Mouse (Mus musculus) gastrocnemius, postnatal 4 days (tissue): ENCODE measurements around the gene Evi2b. TPM values are rescaled to one million over a fixed set of nuclear protein-coding genes. Genes with fewer than 3 reads are reported as not detected.

Source experiments
- DNase-seq, 2 experiments: peaks; one replicate each; pipeline ENCODE4 v3.0.0; 2021 to 2022; ENCODE audit warnings: low spot score in 2 of 2, mixed read lengths in 2 of 2
- long read RNA-seq, 2 experiments: library from polyadenylated mRNA; stranded (forward); transcript quantifications; one replicate each; pipeline ENCODE4 v2.0.0; 2021
- total RNA-seq, 2 experiments: library from RNA; stranded (reverse); gene quantifications; 2 replicates each; pipeline ENCODE4 v1.2.3; 2021

The Evi2b gene
- 1 to 10 TPM; 1.6 to 1.7 TPM for total RNA-seq
- long read RNA-seq, experiment 1: 0 reads
- long read RNA-seq, experiment 2, partial matches to known transcripts: 0 of 1 reads
- long read RNA-seq, experiment 2, other reads (novel, unspliced or antisense): 0 of 1 reads

GRCm38 (mm10) chr11:79523560-79524309 lies at the start of gene Evi2b:
Gene Evi2b, minus strand, starts transcription at chr11:79523762.
- DNase-seq: no peak

DNA sequence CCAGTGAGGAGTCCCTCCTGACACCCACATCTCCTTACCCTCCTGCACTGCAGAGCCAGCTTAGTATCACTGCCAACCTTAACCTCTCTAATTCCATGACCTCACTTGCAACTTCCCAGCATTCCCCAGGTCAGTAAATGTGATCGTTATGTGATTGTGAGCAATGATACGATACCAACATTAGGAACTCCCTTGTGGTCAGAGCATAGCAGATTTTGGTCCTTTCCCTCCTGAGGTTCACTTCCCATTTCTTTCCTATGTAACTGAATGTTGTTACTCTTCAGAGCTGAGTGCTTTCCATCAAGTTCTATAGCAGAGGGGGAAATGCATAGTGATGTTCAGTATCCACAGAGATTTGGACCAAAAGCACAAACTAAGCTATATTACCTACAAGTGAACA lies 46.8 kb upstream of the Evi2b start:
- DNase-seq: no peak

GRCm38 (mm10) chr11:79568197-79568911 lies 44.8 kb upstream of the Evi2b start:
- no peak for DNase-seq

DNA sequence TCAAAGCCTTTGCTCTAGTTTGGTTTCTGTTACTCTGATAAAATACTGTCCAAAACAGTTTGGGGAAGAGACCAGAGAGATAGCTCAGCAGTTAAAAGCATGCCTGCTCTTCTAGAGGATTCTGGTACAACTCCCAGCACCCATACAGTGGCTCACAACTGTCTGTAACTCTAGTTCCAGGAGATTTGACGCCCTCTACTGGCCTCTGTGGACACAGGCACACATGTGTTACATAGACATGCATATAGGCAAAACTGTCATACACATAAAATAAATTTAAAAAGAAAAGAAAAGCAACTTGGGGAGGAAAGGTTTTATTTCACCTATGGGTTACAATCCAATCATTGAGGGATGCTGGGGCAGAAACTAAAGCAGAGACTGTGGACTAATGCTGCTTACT lies 43.4 kb upstream of the Evi2b start:
- no peak for DNase-seq

DNA sequence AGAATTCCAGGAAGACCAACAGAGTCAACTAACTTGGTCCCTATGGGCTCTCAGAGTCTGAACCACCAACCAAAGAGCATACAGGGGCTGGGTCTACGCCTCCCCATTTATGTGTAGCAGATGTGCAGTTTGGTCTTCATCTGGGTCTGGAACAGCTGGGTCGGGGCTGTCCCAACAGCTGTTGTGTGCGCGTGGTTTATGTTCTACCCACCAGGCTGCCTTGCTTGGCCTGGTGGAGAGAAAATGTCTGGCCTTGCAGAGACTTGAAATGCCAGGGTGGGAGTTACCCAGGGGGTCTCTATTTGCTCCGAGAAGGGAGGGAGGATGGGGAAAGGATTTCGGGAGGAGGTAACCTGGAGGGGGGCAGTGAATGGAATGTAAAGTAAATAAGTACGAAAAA lies 39.9 kb upstream of the Evi2b start:
- DNase-seq: no peak

- DNase-seq: no peak
Measured at GRCm38 (mm10) chr11:79560536-79560935, 37.0 kb upstream of the Evi2b start.

DNA sequence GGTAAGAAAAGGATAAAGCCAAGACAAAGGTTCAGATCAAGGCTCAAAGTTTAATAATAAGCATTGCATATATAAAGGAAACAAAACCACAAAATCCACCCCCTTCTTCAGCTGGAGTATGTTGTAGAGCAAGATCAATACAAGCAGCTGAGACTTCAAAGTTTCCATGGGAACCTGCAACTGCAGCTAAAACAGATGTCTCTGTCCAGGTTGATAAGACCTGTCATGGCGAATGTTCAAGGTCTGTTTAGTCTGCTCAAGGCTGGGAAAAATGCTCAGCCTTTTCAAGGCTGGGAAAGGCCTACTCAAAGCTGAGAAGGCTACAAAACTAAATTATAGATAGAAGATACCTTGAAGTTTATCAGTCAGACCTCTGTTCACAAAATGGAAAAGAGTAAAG lies 29.1 kb upstream of the Evi2b start:
- DNase-seq: no peak

- DNase-seq: no peak
Measured at GRCm38 (mm10) chr11:79536293-79536692, 12.7 kb upstream of the Evi2b start.

DNA sequence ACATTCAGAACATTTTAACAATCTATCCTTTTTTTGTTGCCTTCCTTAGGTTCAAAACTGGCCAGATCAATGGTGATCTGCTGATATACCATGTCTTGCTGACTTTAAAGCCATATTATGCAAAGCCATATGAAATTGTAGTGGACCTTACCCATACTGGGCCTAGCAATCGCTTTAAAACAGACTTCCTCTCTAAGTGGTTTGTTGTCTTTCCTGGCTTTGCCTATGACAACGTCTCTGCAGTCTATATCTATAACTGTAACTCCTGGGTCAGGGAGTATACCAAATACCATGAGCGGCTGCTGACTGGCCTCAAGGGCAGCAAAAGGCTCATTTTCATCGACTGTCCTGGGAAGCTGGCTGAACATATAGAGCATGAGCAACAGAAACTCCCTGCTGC lies 12.0 kb upstream of the Evi2b start:
- DNase-seq: no peak

- peak; percentile 31 to 69 for DNase-seq
Measured at GRCm38 (mm10) chr11:79533950-79534690, 10.6 kb upstream of the Evi2b start.

- no peak for DNase-seq
Measured at GRCm38 (mm10) chr11:79533311-79533710, 9.7 kb upstream of the Evi2b start.

DNA sequence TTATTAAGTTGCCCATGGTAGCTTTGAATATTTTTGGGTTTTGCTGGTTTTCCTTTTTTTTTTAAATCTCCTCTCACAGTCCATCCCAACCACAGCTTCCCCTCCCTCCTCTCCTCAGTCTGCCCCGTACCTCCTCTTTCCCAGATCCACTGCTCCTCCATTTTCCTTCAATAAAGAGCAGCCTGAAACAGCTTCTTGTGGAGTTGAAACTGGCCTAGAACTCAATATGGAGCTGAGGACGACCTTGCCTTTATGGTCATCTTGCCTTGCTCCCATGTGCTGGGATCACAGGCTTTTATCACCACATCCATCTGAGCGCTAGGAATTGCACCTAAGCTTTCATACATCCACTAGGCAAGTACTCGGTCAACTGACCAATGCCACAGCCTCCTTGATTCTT lies 7.9 kb upstream of the Evi2b start:
- DNase-seq: no peak

DNA sequence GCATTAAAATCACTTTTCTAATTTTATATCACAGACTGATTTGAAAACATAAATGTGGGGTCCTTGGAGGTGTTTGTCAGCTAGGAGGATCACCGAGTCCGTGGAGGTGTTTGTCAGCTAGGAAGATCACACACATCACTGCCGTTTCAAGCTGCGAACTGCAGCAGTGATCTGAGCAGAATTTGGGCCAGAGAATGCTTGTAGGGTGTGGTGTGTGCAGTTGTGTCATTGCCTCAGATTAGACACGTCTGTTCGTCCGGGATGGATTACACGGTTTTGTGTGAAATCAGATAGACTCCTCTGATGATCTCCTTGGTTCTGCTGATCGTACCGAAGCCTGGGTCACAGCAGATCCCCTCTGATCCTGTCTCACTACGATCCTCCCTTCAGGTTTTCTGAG lies 7.2 kb upstream of the Evi2b start:
- no peak for DNase-seq

DNA sequence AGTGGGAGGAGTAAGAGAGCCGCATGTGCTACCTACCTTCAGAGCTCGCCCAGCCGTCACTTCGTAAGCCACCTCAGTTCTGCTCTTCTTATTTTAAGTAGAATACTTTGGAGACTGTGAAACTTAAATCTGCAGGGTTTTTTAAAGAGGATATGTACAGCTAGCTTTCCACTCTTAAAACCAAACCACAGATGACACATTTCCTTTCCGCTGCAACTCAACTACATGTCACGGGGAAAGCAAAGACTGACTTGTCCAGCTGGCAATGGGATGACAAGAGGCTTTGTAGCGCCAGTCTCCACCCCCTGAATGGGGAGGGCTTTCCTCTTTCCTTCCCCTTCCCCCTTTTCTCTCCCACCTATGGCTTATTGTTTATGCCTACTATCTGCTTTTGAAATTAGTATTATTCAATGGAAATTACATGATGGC lies 6.8 kb upstream of the Evi2b start, which contains the start of the genes Evi2 and Evi2a:
TSS of gene Evi2 (minus strand) at position 257 of the 429 bp plus-strand sequence.
TSS of gene Evi2a (minus strand) at position 277 of the 429 bp plus-strand sequence.
- DNase-seq: no peak

DNA sequence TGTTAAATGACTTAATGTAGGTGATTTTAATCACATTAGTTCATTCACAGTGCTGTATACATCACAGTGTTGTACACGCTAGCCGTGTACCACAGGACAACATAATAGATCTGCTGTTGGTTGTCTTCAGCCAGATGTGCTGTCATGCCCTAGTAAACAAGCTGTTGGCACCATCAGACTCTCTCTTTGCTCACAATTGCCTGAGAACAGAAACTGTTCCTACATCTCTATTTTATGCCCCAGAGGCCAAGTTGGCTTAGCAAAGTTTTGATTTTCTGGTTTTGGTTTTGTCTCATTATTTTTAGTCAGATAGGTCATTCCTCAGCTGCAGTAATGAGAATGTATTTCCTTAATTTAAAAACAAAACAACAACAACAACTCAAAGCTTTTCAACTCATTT lies 6.2 kb upstream of the Evi2b start:
- no peak for DNase-seq

DNA sequence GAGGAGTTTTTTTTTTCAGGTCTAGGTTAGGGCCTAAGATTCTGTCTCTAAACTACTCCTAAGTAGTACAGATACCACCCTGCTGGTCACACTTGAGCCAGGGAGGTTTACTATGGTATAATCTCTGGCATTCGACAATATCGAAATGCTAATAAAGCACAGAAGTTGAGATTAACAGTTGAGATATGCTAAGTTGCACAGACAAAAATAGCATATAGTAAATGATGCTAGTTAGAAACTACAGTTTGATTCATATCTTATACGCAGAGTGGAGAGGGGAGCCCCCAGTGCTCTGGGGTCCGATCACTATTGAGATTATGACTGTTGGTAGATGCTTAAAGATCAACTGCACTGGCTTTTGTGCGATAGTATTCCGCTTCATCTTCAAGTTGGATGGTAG lies 5.7 kb upstream of the Evi2b start:
- no peak for DNase-seq

DNA sequence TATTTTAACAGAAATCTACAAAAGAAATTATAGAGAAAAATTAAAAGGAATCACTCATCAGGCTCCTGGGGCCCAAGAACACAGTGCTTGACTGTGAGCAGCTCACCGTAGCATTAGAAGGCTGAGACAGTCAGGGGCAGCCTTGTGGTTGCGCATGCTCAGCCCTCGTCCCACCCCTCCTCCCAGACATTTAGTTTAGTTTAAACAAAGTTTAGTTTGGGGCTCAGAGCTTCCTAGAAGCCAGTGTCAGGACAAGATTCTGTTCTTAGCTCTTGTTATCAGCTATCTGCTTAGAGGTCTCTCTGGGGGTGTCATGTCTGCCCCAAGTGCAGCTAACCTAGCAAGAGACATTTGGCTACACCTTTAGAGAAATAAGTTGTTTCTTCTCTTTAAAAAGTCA lies 5.0 kb upstream of the Evi2b start:
- DNase-seq: no peak

DNA sequence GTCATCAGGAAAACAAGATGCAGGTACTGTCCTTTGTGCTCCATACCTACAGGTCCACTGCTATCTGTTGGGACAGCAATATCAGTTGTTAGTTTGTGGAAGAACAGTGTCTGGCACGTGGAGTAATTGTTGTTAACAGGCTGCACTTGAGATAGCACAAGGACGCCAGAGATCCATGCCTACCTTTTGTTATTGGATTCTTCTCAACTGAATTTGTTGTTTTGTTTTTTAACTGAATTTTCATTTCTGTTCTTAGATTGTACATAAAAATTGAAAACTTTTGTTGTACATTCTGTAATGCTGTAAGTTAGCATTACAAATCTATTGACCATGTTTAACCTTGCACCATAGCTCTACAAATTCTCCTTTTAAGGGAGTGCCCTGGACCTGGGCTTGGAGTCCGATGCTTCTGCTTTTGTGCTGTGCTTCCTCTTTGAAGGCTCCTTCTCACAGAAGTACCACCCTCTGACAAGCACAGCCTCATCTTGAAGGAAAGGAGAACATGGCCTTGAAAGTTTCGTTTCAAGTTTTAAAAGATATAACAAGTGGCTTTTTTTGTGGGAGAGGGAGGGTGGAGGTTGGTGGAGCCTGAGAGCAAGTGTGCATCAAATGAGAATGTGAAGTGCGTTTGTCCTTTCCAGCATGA lies 4.3 kb upstream of the Evi2b start:
- DNase-seq: no peak

- DNase-seq: no peak
Measured at GRCm38 (mm10) chr11:79527015-79527738, 3.6 kb upstream of the Evi2b start.

DNA sequence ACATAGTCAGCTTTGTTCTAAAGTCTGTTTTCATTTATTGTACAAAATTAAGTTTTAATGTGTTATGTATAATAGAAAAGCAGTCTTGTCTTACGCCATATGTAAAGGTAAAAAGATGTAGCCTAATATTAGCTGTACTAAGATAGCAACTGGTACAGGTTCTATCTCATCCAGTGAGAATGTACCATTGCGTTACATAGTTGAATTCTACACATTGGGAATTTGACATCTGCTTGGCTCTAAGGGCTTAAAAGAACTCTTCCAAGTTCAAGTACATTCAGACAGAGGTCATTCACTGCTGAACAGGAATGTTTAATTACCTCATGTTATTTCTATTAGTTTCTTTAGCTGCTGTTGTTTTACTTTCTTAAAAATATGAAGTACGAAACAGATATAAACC lies 3.0 kb upstream of the Evi2b start:
- no peak for DNase-seq

GRCm38 (mm10) chr11:79524310-79524575 lies 681 bp upstream of the Evi2b start:
- DNase-seq: no peak
